Mouse (Mus musculus): ENCODE data around the gene Vamp4. TPM values are rescaled to one million over a fixed set of nuclear protein-coding genes. Genes with fewer than 3 reads are reported as not detected.

Gene Vamp4
- total RNA-seq, 2 experiments from 2014 or later, result 80.3 to 83.1 TPM

GRCm38 (mm10) chr1:162643752-162644151 is 73.4 kb downstream of the Vamp4 start:
- peak; percentile 57 to 90 for DNase-seq (ENCODE audit: low spot score in 2 of 2)

- no peak for DNase-seq (ENCODE audit: low spot score in 2 of 2)
Observed at GRCm38 (mm10) chr1:162646083-162646686, 75.9 kb downstream of the Vamp4 start.

- no peak for DNase-seq (ENCODE audit: low spot score in 2 of 2)
Observed at GRCm38 (mm10) chr1:162648416-162648815, 78.1 kb downstream of the Vamp4 start.

Other genes with a start within 250 kb of the Vamp4 start
- gene Dnm3, start 92.5 kb upstream of the Vamp4 start, total RNA-seq (2021), result 10 to 100 TPM; 71.5 to 82.3 TPM
- 10 to 100 TPM; 12.0 to 15.6 TPM for gene Mettl13, start 22.0 kb upstream of the Vamp4 start, total RNA-seq (2021)
- gene Myoc, start 68.6 kb downstream of the Vamp4 start, total RNA-seq (2021), result 1 to 10 TPM; 7.8 to 9.7 TPM
- gene Myocos, start 87.7 kb downstream of the Vamp4 start, total RNA-seq (2021), result not detected
- 100 to 1,000 TPM; 183 to 205 TPM for gene Prrc2c, start 170.0 kb downstream of the Vamp4 start, total RNA-seq (2021)
- gene Fmo4, start 243.5 kb downstream of the Vamp4 start, total RNA-seq (2021), result under 1 TPM; 0.12 to 0.38 TPM